Mouse (Mus musculus) kidney, embryonic 15.5 days (tissue): Measurements from ENCODE around the gene Dnajc6. TPM values are rescaled to one million over a fixed set of nuclear protein-coding genes. Genes with fewer than 3 reads are reported as not detected.

Experiments
- ATAC-seq: fragments of 200-750 bp; cut with Nextera tagmentation; replicated peaks from 2 replicates; pipeline ENCODE4 v1.8.0; 2017; ENCODE audit warnings: moderate TSS enrichment; ENCODE audit not compliant: low FRiP score
- H3K27ac ChIP-seq: fragments of 300-500 bp; sonication (generic); 2 replicates; pipeline ENCODE4 v1.5.1; 2015; ENCODE audit warnings: mild to moderate bottlenecking, inconsistent platforms
- H3K27me3 ChIP-seq: fragments of 300-500 bp; sonication (generic); 2 replicates; pipeline ENCODE4 v1.6.1; 2015; ENCODE audit warnings: inconsistent platforms
- H3K36me3 ChIP-seq: fragments of 300-500 bp; sonication (generic); 2 replicates; pipeline ENCODE4 v1.6.1; 2015; ENCODE audit warnings: inconsistent platforms
- H3K4me1 ChIP-seq: fragments of 300-500 bp; sonication (generic); 2 replicates; pipeline ENCODE4 v1.6.1; 2015; ENCODE audit warnings: inconsistent platforms
- H3K4me2 ChIP-seq: fragments of 300-500 bp; sonication (generic); 2 replicates; pipeline ENCODE4 v1.6.1; 2015; ENCODE audit warnings: moderate library complexity, mild to moderate bottlenecking, inconsistent platforms
- H3K4me3 ChIP-seq: fragments of 300-500 bp; sonication (generic); replicated peaks from 2 replicates; pipeline ENCODE4 v1.5.1; 2015; ENCODE audit warnings: mild to moderate bottlenecking, inconsistent platforms
- H3K9ac ChIP-seq: fragments of 300-500 bp; sonication (generic); 2 replicates; pipeline ENCODE4 v1.6.1; 2015; ENCODE audit warnings: mild to moderate bottlenecking, inconsistent platforms
- H3K9me3 ChIP-seq: fragments of 300-500 bp; sonication (generic); replicated peaks from 2 replicates; pipeline ENCODE4 v1.6.1; 2016; ENCODE audit warnings: inconsistent platforms
- WGBS: fragments of 180-500 bp; shearing (Covaris S2); methylation state at CpG from one replicate; pipeline ENCODE4 v1.1.7; 2015; ENCODE audit warnings: mixed read lengths; 5-methylcytosine and 5-hydroxymethylcytosine counted together
- polyA plus RNA-seq: library from polyadenylated mRNA; unstranded; fragments of >200 nt; fragmentation: Nextera tagmentation; extraction: Ambion mirVana; gene quantifications from 2 replicates; pipeline ENCODE4 v1.2.1, GENCODE M21; 2015

The Dnajc6 gene
- polyA plus RNA-seq, 1 experiment from 2014 or later: 1.2 TPM

DNA sequence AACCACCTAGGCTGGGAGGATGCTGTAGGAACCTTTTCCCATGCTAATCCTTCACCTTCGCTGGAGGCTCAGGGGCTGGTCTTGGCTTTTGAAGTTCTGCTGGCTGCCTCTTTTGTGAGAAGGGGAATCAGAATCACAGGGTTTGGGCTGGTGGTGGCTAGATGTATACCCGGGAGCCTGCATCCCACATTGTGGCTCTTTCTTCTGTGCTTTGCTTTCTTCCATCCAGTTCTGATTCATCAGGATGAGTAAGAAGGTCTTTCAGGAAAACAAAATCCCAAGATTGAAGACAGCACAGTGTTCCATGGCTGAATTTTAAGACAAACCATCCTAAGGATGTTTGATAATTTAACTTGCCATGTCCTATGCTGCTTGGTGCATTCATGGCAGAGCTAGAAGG is 123.8 kb downstream of the Dnajc6 start:
- no peaks in the 10 kb centered on the region for H3K4me1 ChIP-seq
- H3K27ac ChIP-seq: no peak overlapping the region
- H3K4me2 ChIP-seq: no peak overlapping the region
- H3K9ac ChIP-seq: no peak overlapping the region
- WGBS: 54% methylated on average over 2 of the region's 2 CpGs
- H3K27me3 ChIP-seq: no peaks in the 10 kb centered on the region
- no peaks in the 10 kb centered on the region for H3K36me3 ChIP-seq
- ATAC-seq: no peak
- H3K9me3 ChIP-seq: no peaks in the 10 kb centered on the region
- no peak overlapping the region for H3K4me3 ChIP-seq

DNA sequence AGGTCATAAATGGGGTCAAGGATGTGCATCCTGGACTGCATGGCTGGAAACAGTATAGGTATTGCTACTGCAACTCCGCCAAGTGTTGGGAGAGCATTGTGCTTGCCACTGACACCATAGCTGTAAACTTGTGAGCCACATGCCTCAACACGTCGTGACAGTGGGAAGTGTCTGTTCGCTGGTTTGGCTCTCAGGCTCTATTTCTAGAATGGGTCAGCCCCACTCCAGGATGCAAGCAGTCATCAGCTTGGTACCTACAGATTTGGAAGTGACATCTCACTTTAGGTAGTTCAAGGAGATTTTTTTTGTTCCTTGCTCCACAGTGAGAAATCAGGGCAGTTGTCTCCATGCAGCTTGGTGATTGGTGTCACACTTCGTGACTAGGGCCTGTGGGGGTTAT is 124.8 kb downstream of the Dnajc6 start:
- H3K27ac ChIP-seq: no peak overlapping the region
- no peak overlapping the region for H3K4me2 ChIP-seq
- H3K27me3 ChIP-seq: no peaks in the 10 kb centered on the region
- H3K4me1 ChIP-seq: no peaks in the 10 kb centered on the region
- ATAC-seq: no peak
- H3K4me3 ChIP-seq: no peak overlapping the region
- H3K9me3 ChIP-seq: no peaks in the 10 kb centered on the region
- WGBS: 86% methylated on average over 5 of the region's 5 CpGs
- H3K9ac ChIP-seq: no peak overlapping the region
- no peaks in the 10 kb centered on the region for H3K36me3 ChIP-seq

DNA sequence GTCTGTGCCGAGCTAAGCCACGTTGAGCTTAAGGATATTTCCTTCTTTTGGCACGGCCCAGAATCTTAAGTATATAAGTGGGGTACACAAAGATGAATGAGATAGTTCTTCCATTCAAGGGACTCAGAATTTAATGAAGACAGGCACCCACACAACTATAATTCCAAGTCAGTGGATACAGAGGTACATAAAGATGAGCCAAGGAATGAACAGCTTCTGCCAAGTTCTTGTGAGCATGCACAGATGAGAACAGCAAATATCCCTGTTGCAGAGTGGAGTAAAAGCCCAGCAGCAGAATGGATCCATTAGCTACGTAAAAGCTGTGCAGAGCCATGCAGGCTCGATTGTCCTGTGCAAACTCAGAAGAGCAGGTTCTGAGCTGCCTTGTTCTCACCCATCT is 128.8 kb downstream of the Dnajc6 start:
- H3K27me3 ChIP-seq: no peaks in the 10 kb centered on the region
- no peaks in the 10 kb centered on the region for H3K9me3 ChIP-seq
- H3K9ac ChIP-seq: no peak overlapping the region
- no peaks in the 10 kb centered on the region for H3K4me1 ChIP-seq
- no peaks in the 10 kb centered on the region for H3K36me3 ChIP-seq
- H3K4me2 ChIP-seq: no peak overlapping the region
- no peak overlapping the region for H3K4me3 ChIP-seq
- no peak overlapping the region for H3K27ac ChIP-seq
- ATAC-seq: no peak
- WGBS: 90% methylated on average over 5 of the region's 5 CpGs

DNA sequence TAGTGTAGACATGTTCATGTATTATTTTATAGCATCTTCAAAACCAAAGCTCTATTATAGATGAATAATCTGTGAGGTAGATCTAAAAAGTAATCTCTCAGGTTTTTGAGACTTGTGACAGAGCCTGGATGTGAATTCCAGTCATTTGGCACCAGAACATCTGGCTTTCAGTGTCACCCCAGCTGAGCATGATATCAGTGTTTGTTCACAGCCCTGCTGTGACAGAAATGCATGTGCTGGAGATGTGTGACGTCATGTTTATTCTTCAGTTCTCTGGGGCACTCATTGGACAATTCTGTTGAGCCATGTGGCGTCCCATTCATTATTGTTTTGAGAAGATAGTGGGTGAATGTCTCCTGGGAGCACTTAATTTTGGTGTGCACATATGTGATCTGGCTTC is 139.1 kb downstream of the Dnajc6 start:
- H3K36me3 ChIP-seq: no peaks in the 10 kb centered on the region
- no peak for ATAC-seq

GRCm38 (mm10) chr4:101637472-101637871 is 141.0 kb downstream of the Dnajc6 start:
- Histone ChIP-seq H3K9ac (no peak overlapping the region), H3K4me3 (no peak overlapping the region), H3K9me3 (no peaks in the 10 kb centered on the region), H3K4me1 (no peaks in the 10 kb centered on the region), H3K27me3 (no peaks in the 10 kb centered on the region), H3K27ac (no peak overlapping the region), H3K36me3 (no peaks in the 10 kb centered on the region), H3K4me2 (no peak overlapping the region)
- no peak for ATAC-seq
- 88% methylated on average over 1 of the region's 1 CpGs for WGBS

More for the DNA sequence above, 139.1 kb downstream of the Dnajc6 start:
- no peak overlapping the region for H3K27ac ChIP-seq
- 71% methylated on average over 2 of the region's 2 CpGs for WGBS
- H3K4me1 ChIP-seq: no peaks in the 10 kb centered on the region
- H3K9ac ChIP-seq: no peak overlapping the region
- no peaks in the 10 kb centered on the region for H3K27me3 ChIP-seq
- no peak overlapping the region for H3K4me2 ChIP-seq
- no peaks in the 10 kb centered on the region for H3K9me3 ChIP-seq
- H3K4me3 ChIP-seq: no peak overlapping the region

DNA sequence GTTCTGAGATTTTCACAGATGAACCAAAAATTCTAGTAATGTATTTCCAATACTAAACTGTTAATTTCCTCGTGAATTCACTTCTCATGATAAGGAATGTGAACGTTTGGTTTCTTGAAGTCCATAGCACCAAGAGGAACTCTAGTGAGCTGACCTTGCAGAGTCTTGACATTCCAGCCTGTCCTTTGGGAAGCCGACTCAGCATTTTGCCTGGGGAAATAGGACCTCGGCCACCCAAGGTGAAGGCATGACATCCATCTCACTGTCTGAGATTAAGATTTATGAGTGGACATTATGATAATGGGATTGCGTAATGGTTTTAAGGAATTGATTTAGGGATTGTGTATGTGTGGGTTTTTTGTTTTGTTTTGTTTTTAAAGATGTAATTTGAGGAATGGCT is 144.2 kb downstream of the Dnajc6 start:
- no peak overlapping the region for H3K27ac ChIP-seq
- no peak overlapping the region for H3K4me3 ChIP-seq
- H3K4me2 ChIP-seq: no peak overlapping the region
- no peaks in the 10 kb centered on the region for H3K27me3 ChIP-seq
- no peaks in the 10 kb centered on the region for H3K36me3 ChIP-seq
- no peaks in the 10 kb centered on the region for H3K9me3 ChIP-seq
- no peak for ATAC-seq
- H3K9ac ChIP-seq: no peak overlapping the region
- no peaks in the 10 kb centered on the region for H3K4me1 ChIP-seq
- WGBS: 50% methylated on average over 5 of the region's 5 CpGs

- no peak overlapping the region for H3K27ac ChIP-seq
- peaks cover 6% of the 10 kb centered on the region for H3K4me1 ChIP-seq
- no peaks in the 10 kb centered on the region for H3K27me3 ChIP-seq
- no peak overlapping the region for H3K9ac ChIP-seq
- no peak for ATAC-seq
- no peaks in the 10 kb centered on the region for H3K9me3 ChIP-seq
- 84% methylated on average over 6 of the region's 6 CpGs for WGBS
- H3K36me3 ChIP-seq: no peaks in the 10 kb centered on the region
- H3K4me2 ChIP-seq: no peak overlapping the region
- H3K4me3 ChIP-seq: no peak overlapping the region
These were observed 146.3 kb downstream of the Dnajc6 start for GRCm38 (mm10) chr4:101642708-101643107.

- H3K27me3 ChIP-seq: no peaks in the 10 kb centered on the region
- H3K4me1 ChIP-seq: peaks cover 6% of the 10 kb centered on the region
- H3K4me3 ChIP-seq: no peak overlapping the region
- no peak overlapping the region for H3K27ac ChIP-seq
- no peaks in the 10 kb centered on the region for H3K36me3 ChIP-seq
- no peak for ATAC-seq
- no peak overlapping the region for H3K4me2 ChIP-seq
- 81% methylated on average over 4 of the region's 4 CpGs for whole genome bisulfite sequencing
- H3K9me3 ChIP-seq: no peaks in the 10 kb centered on the region
- no peak overlapping the region for H3K9ac ChIP-seq
These were observed 146.8 kb downstream of the Dnajc6 start for GRCm38 (mm10) chr4:101643216-101643615.

DNA sequence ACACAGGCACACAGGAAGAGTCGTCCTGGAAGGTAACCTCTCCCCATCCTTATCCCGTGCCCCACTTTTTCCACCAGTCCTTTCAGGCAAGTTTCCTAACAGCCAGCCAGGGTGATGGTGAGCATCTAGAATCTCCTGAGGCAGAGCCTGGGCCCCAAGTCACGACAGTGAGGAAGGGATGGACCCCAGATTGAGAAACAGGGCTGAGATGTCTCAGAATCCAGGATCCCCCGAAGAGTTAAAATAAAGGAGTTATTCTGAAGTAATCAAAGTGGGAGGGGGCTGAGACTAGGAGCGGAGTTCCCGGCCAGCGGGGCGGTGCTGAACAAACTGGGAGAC is 150.4 kb downstream of the Dnajc6 start:
- H3K9ac ChIP-seq: peak overlapping the region; percentile 64
- peaks cover 18% of the 10 kb centered on the region for H3K4me1 ChIP-seq
- peak overlapping the region; percentile 97 for H3K27ac ChIP-seq
- H3K36me3 ChIP-seq: no peaks in the 10 kb centered on the region
- H3K4me3 ChIP-seq: peak overlapping the region; percentile 70
- WGBS: under 1% methylated on average over 8 of the region's 8 CpGs
- peak overlapping the region; percentile 75 for H3K4me2 ChIP-seq
- H3K27me3 ChIP-seq: no peaks in the 10 kb centered on the region
- H3K9me3 ChIP-seq: no peaks in the 10 kb centered on the region
- ATAC-seq: peak; percentile 5; the same call in 1 of the 2 replicates

DNA sequence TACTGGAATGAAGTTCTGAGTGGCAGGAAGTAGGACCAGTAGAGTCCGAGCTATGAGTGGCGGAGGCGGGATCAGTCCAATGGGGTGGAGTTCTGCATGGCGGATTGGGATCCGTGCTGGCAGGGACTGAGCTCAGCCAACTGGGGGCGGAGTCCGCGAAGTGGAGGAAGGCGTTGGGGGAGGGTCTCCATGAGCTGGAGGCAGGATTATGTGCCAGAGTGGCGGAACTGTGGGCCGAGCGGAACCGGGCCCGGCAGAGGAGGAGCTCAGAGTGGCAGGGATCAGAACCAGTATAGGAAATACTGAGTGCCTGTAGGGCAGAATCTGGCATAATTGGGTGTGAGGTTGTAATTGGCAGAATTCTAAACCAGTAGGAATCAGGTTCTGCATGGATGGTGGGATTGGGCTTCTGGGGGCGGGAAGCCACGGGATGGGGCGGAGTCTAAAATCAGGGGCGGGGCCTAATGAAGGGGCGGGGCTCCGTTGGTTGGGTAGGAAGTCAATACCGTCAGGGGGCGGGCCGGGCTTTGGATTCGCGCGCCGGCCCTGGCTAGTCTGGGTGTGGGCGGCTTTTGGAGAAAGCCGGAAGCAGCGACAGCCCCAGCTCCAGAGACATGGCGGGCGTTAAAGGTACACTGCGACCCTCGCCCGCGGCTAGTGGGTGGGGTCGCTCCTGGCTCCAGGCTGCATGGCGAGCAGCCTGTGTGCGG is 150.9 kb downstream of the Dnajc6 start, which contains the start of gene Leprot:
TSS of gene Leprot (plus strand) at position 523 of the 710 bp plus-strand sequence.
- H3K9me3 ChIP-seq: no peaks in the 10 kb centered on the region
- WGBS: 0% methylated on average over 38 of the region's 39 CpGs
- peak within 1 kb of the TSS; percentile 75 for H3K4me2 ChIP-seq
- H3K4me3 ChIP-seq: peak within 1 kb of the TSS; percentile 70
- peak within 1 kb of the TSS; percentile 97 for H3K27ac ChIP-seq
- peaks cover 18% of the 10 kb centered on the region for H3K4me1 ChIP-seq
- no peaks in the 10 kb centered on the region for H3K36me3 ChIP-seq
- peak; percentile 99 for ATAC-seq
- H3K9ac ChIP-seq: peak within 1 kb of the TSS; percentile 89
- H3K27me3 ChIP-seq: no peaks in the 10 kb centered on the region

DNA sequence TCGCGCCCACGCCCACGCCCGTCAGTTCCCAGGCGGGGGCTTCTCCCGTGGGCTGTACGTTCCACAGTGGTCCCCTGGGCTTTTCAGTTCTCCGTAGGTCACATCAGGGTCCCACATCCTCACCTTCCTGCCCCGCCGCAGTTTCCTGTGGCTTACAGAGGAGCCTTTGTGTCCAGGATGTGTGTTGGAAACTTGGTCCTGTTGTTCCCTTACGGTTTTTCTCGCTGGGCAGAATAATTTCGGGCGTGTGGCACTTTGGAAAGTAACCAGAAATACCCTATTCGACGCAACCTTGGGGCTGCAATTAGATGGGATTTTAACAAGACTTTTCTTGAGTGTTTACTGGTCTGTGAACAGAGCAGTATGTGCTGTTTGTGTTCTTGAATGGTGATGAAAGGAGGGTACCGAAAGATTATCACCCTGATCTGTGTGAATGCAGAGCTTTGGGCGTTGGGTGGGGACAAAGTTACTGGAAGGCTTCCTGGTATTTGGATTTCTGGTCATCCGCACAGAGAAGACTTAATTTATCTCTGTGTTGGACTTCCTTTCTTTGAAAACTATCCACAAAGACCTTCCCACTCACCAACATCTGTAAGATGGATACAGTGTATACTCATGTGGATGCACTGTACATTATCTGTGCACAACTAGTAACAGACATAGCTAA is 151.7 kb downstream of the Dnajc6 start:
- H3K36me3 ChIP-seq: no peaks in the 10 kb centered on the region
- peak overlapping the region; percentile 97 for H3K27ac ChIP-seq
- no peaks in the 10 kb centered on the region for H3K9me3 ChIP-seq
- peak overlapping the region; percentile 59 for H3K4me2 ChIP-seq
- WGBS: under 1% methylated on average over 20 of the region's 20 CpGs
- H3K4me3 ChIP-seq: peak overlapping the region; percentile 70
- ATAC-seq: no peak; the same call in 1 of the 2 replicates
- H3K9ac ChIP-seq: peak overlapping the region; percentile 89
- no peaks in the 10 kb centered on the region for H3K27me3 ChIP-seq
- H3K4me1 ChIP-seq: peaks cover 18% of the 10 kb centered on the region

DNA sequence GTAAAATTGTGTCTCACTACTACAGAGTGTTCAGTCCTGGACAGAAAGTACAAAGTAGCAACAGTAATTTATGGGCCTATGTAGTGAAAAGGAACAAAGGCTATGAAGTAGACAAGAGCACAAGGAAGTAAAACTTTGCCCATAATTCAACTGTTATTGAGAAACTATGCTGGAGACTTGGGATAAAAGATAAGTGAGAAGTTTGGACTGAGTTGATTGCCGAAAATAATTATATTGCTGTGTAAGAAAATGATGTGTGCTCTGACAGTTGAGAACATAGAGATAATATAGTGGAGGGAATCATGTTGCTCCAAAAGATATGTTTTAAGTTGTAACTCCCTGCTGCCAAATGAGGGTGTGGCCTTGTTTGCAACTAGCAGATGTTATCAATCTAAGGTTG is 152.3 kb downstream of the Dnajc6 start:
- peak overlapping the region; percentile 97; the same call in 1 of the 2 replicates for H3K27ac ChIP-seq
- WGBS: 40% methylated on average over 1 of the region's 1 CpGs
- no peak for ATAC-seq
- H3K9me3 ChIP-seq: no peaks in the 10 kb centered on the region
- H3K27me3 ChIP-seq: no peaks in the 10 kb centered on the region
- H3K36me3 ChIP-seq: no peaks in the 10 kb centered on the region
- H3K4me2 ChIP-seq: peak overlapping the region; percentile 59
- peaks cover 18% of the 10 kb centered on the region for H3K4me1 ChIP-seq
- no peak overlapping the region; the same call in 1 of the 2 replicates for H3K9ac ChIP-seq
- H3K4me3 ChIP-seq: peak overlapping the region; percentile 70
